Mouse (Mus musculus) kidney, adult 2 months (tissue): Measurements from ENCODE around the gene Aes.

Experiments
- CTCF ChIP-seq: fragments of 200-500 bp; conservative IDR thresholded peaks from 2 replicates; pipeline ENCODE4 v1.5.1; 2011; ENCODE audit warnings: low read depth, mild to moderate bottlenecking, control low read depth, low read length, moderate library complexity, mixed read lengths; ENCODE audit not compliant: insufficient read depth, insufficient read length
- POLR2A ChIP-seq: fragments of 200-500 bp; IDR thresholded peaks from one replicate; pipeline ENCODE4 v1.6.1; 2011; ENCODE audit warnings: low read depth, low read length, control low read depth

GRCm38 (mm10) chr10:81604019-81604967 lies 45.0 kb downstream of the Aes start:
- no peak for TF ChIP-seq CTCF
- TF ChIP-seq POLR2A: no peak
